Comparison of ENCODE assay signal across 9 mouse cellular contexts in the genomic region with DNA sequence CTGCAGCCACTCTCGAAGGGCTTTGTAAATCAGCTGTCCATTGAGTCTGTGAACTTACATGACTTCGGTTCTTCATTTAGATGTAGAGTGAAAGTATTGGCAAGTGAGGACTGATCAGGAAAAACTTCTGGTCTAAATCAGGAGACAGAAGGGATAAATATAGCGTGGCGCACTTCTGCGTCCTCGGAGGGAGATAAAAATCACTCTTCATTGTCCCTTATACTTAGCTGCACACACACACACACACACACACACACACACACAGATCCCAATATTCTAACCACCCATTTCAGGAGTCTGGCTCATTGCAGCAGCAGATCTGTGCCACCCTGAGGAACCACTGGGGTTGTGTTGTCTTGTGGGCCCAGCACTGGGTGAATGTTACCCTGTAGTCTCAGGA. TPM values are rescaled to one million over a fixed set of nuclear protein-coding genes. Genes with fewer than 3 reads are reported as not detected.
DNase-seq lines count a peak whose midpoint lies in the region; ATAC-seq and TF ChIP-seq lines count a peak whose summit lies in the region.
"Had no signal": no experiment of that assay in that cellular context is flagged by ENCODE, and none has a peak within 500 bp of the region (broad histone marks: within the 10 kb centered on the region; RNA-seq: fewer than 3 reads in every experiment).

No protein-coding gene starts in this region.

- intact Hi-C loops in left cerebral cortex, adult 2 months (cut with DNase I) = loop anchor here (2.0 kb wide), 1 partner anchor 109 kb away; no protein-coding TSS in a partner anchor

- 50% methylated on average over 6 of the region's 6 CpGs for WGBS in heart, embryonic 10.5 days
- WGBS in forebrain, embryonic 15.5 days = 59% methylated on average over 6 of the region's 6 CpGs
- WGBS in midbrain, postnatal 0 days = 49% methylated on average over 6 of the region's 6 CpGs
- 73% methylated on average over 6 of the region's 6 CpGs for WGBS in liver, embryonic 12.5 days (ENCODE audit: insufficient replicate concordance)

- peaks cover 57% of the 10 kb centered on the region for H3K4me1 ChIP-seq in heart, embryonic 10.5 days
- H3K4me1 ChIP-seq in forebrain, embryonic 15.5 days = peaks cover 52% of the 10 kb centered on the region
- H3K4me1 ChIP-seq in midbrain, postnatal 0 days (ENCODE audit: insufficient read depth, low read length) = peaks cover 26% of the 10 kb centered on the region; the same call in 1 of the 2 replicates
- no peaks in the 10 kb centered on the region for H3K4me1 ChIP-seq in liver, embryonic 12.5 days

- H3K4me3 ChIP-seq in heart, embryonic 10.5 days = no peak overlapping the region
- no peak overlapping the region for H3K4me3 ChIP-seq in left cerebral cortex, adult 2 months
- H3K4me3 ChIP-seq in forebrain, embryonic 15.5 days = no peak overlapping the region
- H3K4me3 ChIP-seq in midbrain, postnatal 0 days (ENCODE audit: low read depth, low read length) = no peak overlapping the region
- no peak overlapping the region for H3K4me3 ChIP-seq in liver, embryonic 12.5 days

- no peak for TF ChIP-seq CTCF in left cerebral cortex, adult 2 months (IDR thresholded peaks at IDR 0.05)
- TF ChIP-seq CTCF in midbrain, postnatal 0 days (IDR thresholded peaks at IDR 0.05) = no peak

- ATAC-seq in forebrain, embryonic 15.5 days (replicated peaks) = no peak
- ATAC-seq in midbrain, postnatal 0 days (ENCODE audit: low FRiP score) = no peak
- no peak for ATAC-seq in liver, embryonic 12.5 days
- ATAC-seq: intestine, postnatal 0 days had no signal

- DNase-seq in heart, embryonic 10.5 days (ENCODE audit: low spot score) = no peak
- no peak for DNase-seq in heart, adult 18-20 months
- no peak for DNase-seq in left cerebral cortex, adult 2 months (ENCODE audit: extremely low spot score in 1 of 2, low spot score in 2 of 2)
- DNase-seq in left cerebral cortex, adult 9 months (ENCODE audit: low spot score in 2 of 2) = no peak
- no peak for DNase-seq in midbrain, postnatal 0 days (ENCODE audit: low spot score)
- DNase-seq in gastrocnemius, postnatal 10 days = no peak

- H3K4me2 ChIP-seq in forebrain, embryonic 15.5 days (replicated peaks) = no peak overlapping the region
- H3K4me2 ChIP-seq in midbrain, postnatal 0 days (ENCODE audit: low read depth, low read length, poor library complexity, severe bottlenecking) = no peak overlapping the region
- H3K4me2 ChIP-seq in liver, embryonic 12.5 days = no peak overlapping the region

- no peaks in the 10 kb centered on the region for H3K27me3 ChIP-seq in heart, embryonic 10.5 days (ENCODE audit: insufficient read depth, poor library complexity, severe bottlenecking)
- H3K27me3 ChIP-seq in forebrain, embryonic 15.5 days = no peaks in the 10 kb centered on the region
- no peaks in the 10 kb centered on the region for H3K27me3 ChIP-seq in midbrain, postnatal 0 days (ENCODE audit: insufficient read depth, low read length)
- H3K27me3 ChIP-seq in liver, embryonic 12.5 days (replicated peaks) = no peaks in the 10 kb centered on the region; the same call in 1 of the 2 replicates

- no peaks in the 10 kb centered on the region for H3K9me3 ChIP-seq in heart, embryonic 10.5 days
- H3K9me3 ChIP-seq in forebrain, embryonic 15.5 days = no peaks in the 10 kb centered on the region
- H3K9me3 ChIP-seq in midbrain, postnatal 0 days (ENCODE audit: low read length) = no peaks in the 10 kb centered on the region
- no peaks in the 10 kb centered on the region for H3K9me3 ChIP-seq in liver, embryonic 12.5 days (replicated peaks)

- no peaks in the 10 kb centered on the region for H3K36me3 ChIP-seq in heart, embryonic 10.5 days
- H3K36me3 ChIP-seq in forebrain, embryonic 15.5 days = no peaks in the 10 kb centered on the region
- no peaks in the 10 kb centered on the region for H3K36me3 ChIP-seq in midbrain, postnatal 0 days (ENCODE audit: insufficient read depth, low read length)
- no peaks in the 10 kb centered on the region for H3K36me3 ChIP-seq in liver, embryonic 12.5 days

- no peak overlapping the region for H3K9ac ChIP-seq in forebrain, embryonic 15.5 days (replicated peaks)
- 0 out of 2 replicates have a peak overlapping the region, but pooled peaks have one; percentile 19 for H3K9ac ChIP-seq in midbrain, postnatal 0 days (replicated peaks; ENCODE audit: low read length, poor library complexity, severe bottlenecking)
- H3K9ac ChIP-seq in liver, embryonic 12.5 days = no peak overlapping the region

- peak overlapping the region; percentile 83 for H3K27ac ChIP-seq in heart, embryonic 10.5 days
- peak overlapping the region; percentile 88 for H3K27ac ChIP-seq in left cerebral cortex, adult 2 months
- peak overlapping the region; percentile 89 for H3K27ac ChIP-seq in forebrain, embryonic 15.5 days (replicated peaks)
- H3K27ac ChIP-seq in midbrain, postnatal 0 days (ENCODE audit: low read depth, low read length) = peak overlapping the region; percentile 64
- no peak overlapping the region for H3K27ac ChIP-seq in liver, embryonic 12.5 days

RNA-seq across cellular contexts. Expression of a gene that starts 44.3 kb away (rescaled TPM):
- polyA plus RNA-seq in heart, embryonic 10.5 days (2016; fragmentation: Nextera tagmentation; extraction: Ambion mirVana) = 6.3 and 7.0 TPM in 2 replicates
- 10 to 100 TPM; 18.5 to 22.6 TPM for total RNA-seq in heart, adult 18-20 months (2021)
- 10 to 100 TPM; 41.6 to 50.4 TPM for total RNA-seq in left cerebral cortex, adult 2 months (2021)
- 16.0 and 16.2 TPM in 2 replicates for polyA plus RNA-seq in forebrain, embryonic 15.5 days (2015; fragmentation: Nextera tagmentation; extraction: Ambion mirVana)
- total RNA-seq in midbrain, postnatal 0 days (2014; rRNA removed) = 27.3 and 29.7 TPM in 2 replicates
- 21.1 and 23.0 TPM in 2 replicates for polyA plus RNA-seq in midbrain, postnatal 0 days (2015; fragmentation: Nextera tagmentation; extraction: Ambion mirVana)
- 10 to 100 TPM in 1 of 2 experiments, 1 to 10 TPM in 1; 9.4 to 11.4 TPM for total RNA-seq in gastrocnemius, postnatal 10 days (2021)
- 5.4 and 5.7 TPM in 2 replicates for polyA plus RNA-seq in liver, embryonic 12.5 days (2016; fragmentation: Nextera tagmentation; extraction: Ambion mirVana)
